Mouse (Mus musculus) hindbrain, postnatal 0 days (tissue): ENCODE measurements around the gene Spp2. TPM values are rescaled to one million over a fixed set of nuclear protein-coding genes. Genes with fewer than 3 reads are reported as not detected.
A peak's percentile ranks its signal among the peaks of the same experiment; 100 is the strongest.

Experiments used
- ATAC-seq: fragments of 200-750 bp; cut with Nextera tagmentation; 2 replicates; pipeline ENCODE4 v1.8.0; 2017; ENCODE audit warnings: mild to moderate bottlenecking, moderate TSS enrichment, moderate library complexity
- DNase-seq: peaks from one replicate; pipeline ENCODE4 v3.0.0-alpha.2; 2015; ENCODE audit warnings: low spot score
- H3K27ac ChIP-seq: fragments of 300-500 bp; sonication (generic); 2 replicates; pipeline ENCODE4 v1.5.1; 2014; ENCODE audit warnings: mild to moderate bottlenecking
- H3K27me3 ChIP-seq: fragments of 300-500 bp; sonication (generic); 2 replicates; pipeline ENCODE4 v1.6.1; 2014; ENCODE audit warnings: low read length, mixed read lengths; ENCODE audit not compliant: insufficient read depth
- H3K36me3 ChIP-seq: fragments of 300-500 bp; sonication (generic); 2 replicates; pipeline ENCODE4 v1.6.1; 2014; ENCODE audit warnings: low read length, mixed read lengths; ENCODE audit not compliant: insufficient read depth
- H3K4me1 ChIP-seq: fragments of 300-500 bp; sonication (generic); 2 replicates; pipeline ENCODE4 v1.6.1; 2014; ENCODE audit warnings: antibody characterized with exemption, low read length, mixed read lengths; ENCODE audit not compliant: insufficient read depth
- H3K4me2 ChIP-seq: fragments of 300-500 bp; sonication (generic); 2 replicates; pipeline ENCODE4 v1.6.1; 2014; ENCODE audit warnings: low read depth, mild to moderate bottlenecking, low read length, moderate library complexity, mixed read lengths
- H3K4me3 ChIP-seq: fragments of 300-500 bp; sonication (generic); 2 replicates; pipeline ENCODE4 v1.5.1; 2014; ENCODE audit warnings: low read length
- H3K9ac ChIP-seq: fragments of 300-500 bp; sonication (generic); replicated peaks from 2 replicates; pipeline ENCODE4 v1.6.1; 2014; ENCODE audit warnings: mild to moderate bottlenecking, low read length, moderate library complexity, mixed read lengths
- H3K9me3 ChIP-seq: fragments of 300-500 bp; sonication (generic); 2 replicates; pipeline ENCODE4 v1.6.1; 2016; ENCODE audit warnings: low read length, mixed read lengths
- CTCF ChIP-seq: IDR thresholded peaks from 2 replicates; pipeline ENCODE4 v1.5.1; 2016; ENCODE audit warnings: antibody characterized with exemption, control low read depth, low read depth
- WGBS: fragments of 180-500 bp; shearing (Covaris S2); extraction: QIAGEN DNeasy Blood & Tissue Kit; methylation state at CpG from one replicate; pipeline ENCODE4 v1.1.7; 2014; 5-methylcytosine and 5-hydroxymethylcytosine counted together
- polyA plus RNA-seq: library from polyadenylated mRNA; unstranded; fragments of >200 nt; fragmentation: Nextera tagmentation; extraction: Ambion mirVana; gene quantifications from 2 replicates; pipeline ENCODE4 v1.2.1, GENCODE M21; 2015
- total RNA-seq: library from RNA; depleted of rRNA; stranded (reverse); fragments of >200 nt; gene quantifications from 2 replicates; pipeline ENCODE4 v1.2.3, GENCODE M21; 2014

The Spp2 gene
- total and polyA plus RNA-seq, 2 experiments from 2014 or later: 0.48 TPM; not detected in 1

GRCm38 (mm10) chr1:88393321-88393720, 13.4 kb upstream of the Spp2 start:
- H3K4me2 ChIP-seq: no peak overlapping the region
- no peak overlapping the region for H3K27ac ChIP-seq
- DNase-seq (no peak), ATAC-seq (no peak)
- TF ChIP-seq CTCF: no peak
- no peaks in the 10 kb centered on the region for H3K27me3 ChIP-seq
- no peak overlapping the region for H3K9ac ChIP-seq
- no peak overlapping the region for H3K4me3 ChIP-seq
- H3K4me1 ChIP-seq: no peaks in the 10 kb centered on the region
- H3K36me3 ChIP-seq: no peaks in the 10 kb centered on the region
- H3K9me3 ChIP-seq: no peaks in the 10 kb centered on the region
- 89% methylated on average over 5 of the region's 5 CpGs for WGBS

GRCm38 (mm10) chr1:88403378-88403777, 3.4 kb upstream of the Spp2 start:
- DNase-seq (no peak), ATAC-seq (no peak)
- 85% methylated on average over 3 of the region's 3 CpGs for WGBS
- H3K4me2 ChIP-seq: no peak overlapping the region
- no peak overlapping the region for H3K27ac ChIP-seq
- no peaks in the 10 kb centered on the region for H3K27me3 ChIP-seq
- H3K9ac ChIP-seq: no peak overlapping the region
- no peaks in the 10 kb centered on the region for H3K9me3 ChIP-seq
- TF ChIP-seq CTCF: no peak
- H3K36me3 ChIP-seq: no peaks in the 10 kb centered on the region
- no peak overlapping the region for H3K4me3 ChIP-seq
- H3K4me1 ChIP-seq: no peaks in the 10 kb centered on the region

GRCm38 (mm10) chr1:88406078-88406806, 519 bp upstream of the Spp2 start:
- Histone ChIP-seq H3K9me3 (no peaks in the 10 kb centered on the region), H3K9ac (no peak overlapping the region), H3K36me3 (no peaks in the 10 kb centered on the region), H3K27ac (no peak overlapping the region), H3K27me3 (no peaks in the 10 kb centered on the region), H3K4me3 (no peak overlapping the region), H3K4me1 (no peaks in the 10 kb centered on the region), H3K4me2 (no peak overlapping the region)
- no peak for ATAC-seq
- WGBS: 51% methylated on average over 12 of the region's 12 CpGs
- peak; percentile 34 for DNase-seq
- no peak for TF ChIP-seq CTCF

GRCm38 (mm10) chr1:88408340-88408739, 1.6 kb downstream of the Spp2 start:
- 87% methylated on average over 4 of the region's 4 CpGs for WGBS
- ATAC-seq: no peak

GRCm38 (mm10) chr1:88412013-88412412, 5.3 kb downstream of the Spp2 start:
- Histone ChIP-seq H3K27me3 (no peaks in the 10 kb centered on the region), H3K4me1 (no peaks in the 10 kb centered on the region), H3K9me3 (no peaks in the 10 kb centered on the region), H3K36me3 (no peaks in the 10 kb centered on the region), H3K4me2 (no peak overlapping the region), H3K9ac (no peak overlapping the region), H3K27ac (0 out of 2 replicates have a peak overlapping the region, but pooled peaks have one; percentile 36), H3K4me3 (no peak overlapping the region)
- ATAC-seq: 0 out of 2 replicates have a peak, but pooled peaks have one; percentile 45
- DNase-seq: peak; percentile 15
- WGBS: 32% methylated on average over 5 of the region's 5 CpGs
- TF ChIP-seq CTCF: no peak

More at GRCm38 (mm10) chr1:88408340-88408739, 1.6 kb downstream of the Spp2 start:
- H3K9me3 ChIP-seq: no peaks in the 10 kb centered on the region
- no peak for TF ChIP-seq CTCF
- DNase-seq: no peak
- no peaks in the 10 kb centered on the region for H3K36me3 ChIP-seq
- no peak overlapping the region for H3K9ac ChIP-seq
- H3K27me3 ChIP-seq: no peaks in the 10 kb centered on the region
- no peak overlapping the region for H3K4me2 ChIP-seq
- H3K4me3 ChIP-seq: no peak overlapping the region
- no peaks in the 10 kb centered on the region for H3K4me1 ChIP-seq
- no peak overlapping the region for H3K27ac ChIP-seq

GRCm38 (mm10) chr1:88418943-88419342, 12.2 kb downstream of the Spp2 start:
- no peak overlapping the region for H3K4me2 ChIP-seq
- H3K9ac ChIP-seq: no peak overlapping the region
- 81% methylated on average over 2 of the region's 2 CpGs for WGBS
- ATAC-seq (no peak), DNase-seq (no peak)
- H3K9me3 ChIP-seq: no peaks in the 10 kb centered on the region
- H3K4me3 ChIP-seq: no peak overlapping the region
- no peaks in the 10 kb centered on the region for H3K36me3 ChIP-seq
- TF ChIP-seq CTCF: no peak
- H3K4me1 ChIP-seq: no peaks in the 10 kb centered on the region
- no peak overlapping the region for H3K27ac ChIP-seq
- no peaks in the 10 kb centered on the region for H3K27me3 ChIP-seq

- ATAC-seq (no peak), DNase-seq (no peak)
- Histone ChIP-seq H3K4me1 (no peaks in the 10 kb centered on the region), H3K27ac (no peak overlapping the region), H3K36me3 (no peaks in the 10 kb centered on the region), H3K4me2 (no peak overlapping the region), H3K9ac (no peak overlapping the region), H3K27me3 (no peaks in the 10 kb centered on the region), H3K4me3 (no peak overlapping the region), H3K9me3 (no peaks in the 10 kb centered on the region)
- WGBS: 91% methylated on average over 10 of the region's 10 CpGs
- no peak for TF ChIP-seq CTCF
These were observed 15.3 kb downstream of the Spp2 start for GRCm38 (mm10) chr1:88422045-88422444.
